Mouse (Mus musculus) left cerebral cortex, postnatal 25 days (tissue): ENCODE results near the gene 4930402H24Rik. TPM values are rescaled to one million over a fixed set of nuclear protein-coding genes. Genes with fewer than 3 reads are reported as not detected.

Experiments used
- DNase-seq, 2 experiments: peaks; one replicate each; pipeline ENCODE4 v3.0.0; 2022; ENCODE audit warnings: low spot score in 2 of 2, mixed read lengths in 1 of 2
- intact Hi-C: fragments of 180-260 bp; cut with DNase I; formaldehyde crosslinking; loops from one replicate; pipeline ENCODE4 v1.15.1; 2025
- total RNA-seq, 2 experiments: library from RNA; stranded (reverse); gene quantifications; 2 replicates each; pipeline ENCODE4 v1.2.3; 2021

The 4930402H24Rik gene
- total RNA-seq: 10 to 100 TPM; 67.1 to 78.1 TPM

DNA sequence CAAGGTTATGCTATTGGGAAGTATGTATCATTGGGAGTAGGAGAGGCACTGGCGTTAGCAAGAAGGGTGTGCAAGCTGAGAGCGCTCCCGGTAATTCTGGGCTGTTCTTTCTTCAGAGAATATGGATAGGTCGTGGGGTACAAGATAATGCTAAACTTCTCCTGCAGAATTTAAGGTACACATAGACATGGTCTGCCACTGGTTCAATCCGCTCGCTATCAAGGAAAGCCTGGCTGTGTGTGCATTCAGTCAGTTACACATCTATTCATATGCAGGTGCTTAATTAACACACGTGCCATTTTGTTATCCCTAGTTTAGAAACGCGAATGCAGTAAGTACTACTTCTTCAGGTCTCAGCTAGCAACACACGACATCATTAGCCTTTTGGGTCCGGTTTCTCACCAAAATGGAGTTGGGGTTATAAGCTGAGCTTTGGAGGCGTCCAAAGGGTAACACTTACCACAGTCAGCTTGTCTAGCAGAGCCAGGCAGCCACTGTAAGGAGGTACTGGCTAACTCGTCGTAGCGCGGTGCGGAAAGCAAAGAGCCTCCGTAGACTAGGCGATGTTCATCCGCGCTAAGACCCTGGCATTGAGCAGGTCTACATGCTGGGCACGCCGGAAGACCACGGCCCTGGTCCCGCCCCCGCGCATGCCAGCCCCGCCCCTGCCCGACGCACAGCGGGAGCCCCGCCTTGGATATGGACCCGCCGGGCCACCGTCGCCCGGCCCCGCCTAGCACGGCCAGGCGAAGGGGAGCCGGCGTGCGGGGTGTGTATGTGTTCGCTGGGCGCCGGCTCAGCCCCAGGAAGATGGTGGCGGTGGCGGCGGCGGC is at the start of gene 4930402H24Rik, which contains the start of gene Atrn:
4930402H24Rik (minus strand) TSS at position 656 of the 833 bp plus-strand sequence.
Atrn (plus strand) TSS at position 745 of the 833 bp plus-strand sequence.
- DNase-seq: peak; percentile 93 to 94
- intact Hi-C loops: loop anchor here (1.0 to 5.0 kb wide), 3 partner anchors 44 to 89 kb away; no protein-coding TSS in a partner anchor

GRCm38 (mm10) chr2:130950548-130950947 is 44.3 kb upstream of the 4930402H24Rik start:
- intact Hi-C loops: loop anchor here (1.0 to 2.0 kb wide), 2 partner anchors 44 to 132 kb away; partner anchors contain the start of genes 4930402H24Rik and Atrn
- peak; percentile 91 to 97 for DNase-seq

- intact Hi-C loops: loop anchor here (1.0 to 2.0 kb wide), 2 partner anchors 43 to 131 kb away; partner anchors contain the start of genes 4930402H24Rik and Atrn
- DNase-seq: no peak
Observed at GRCm38 (mm10) chr2:130949781-130950180, 43.6 kb upstream of the 4930402H24Rik start.

DNA sequence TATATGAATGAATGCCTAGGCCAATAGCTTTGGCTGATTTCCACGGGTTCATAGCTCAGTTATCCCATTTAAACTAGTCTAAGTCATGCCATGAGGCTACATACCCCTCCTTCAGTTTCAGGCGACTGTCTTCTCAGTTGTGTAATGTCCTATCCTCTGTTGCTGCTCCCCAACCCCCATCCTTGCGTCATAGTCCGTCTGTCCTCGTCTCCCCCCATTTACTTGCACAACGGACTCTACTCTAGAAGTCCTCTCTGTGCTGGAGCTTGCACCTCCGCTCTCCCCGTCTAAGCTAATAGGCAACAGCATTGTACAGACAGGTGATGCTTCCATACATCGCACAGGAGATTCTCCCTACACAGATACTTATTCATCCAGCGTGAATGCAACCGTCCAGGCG is 26.7 kb upstream of the 4930402H24Rik start:
- DNase-seq: no peak
- intact Hi-C loops: no loop called here

- DNase-seq: no peak
- intact Hi-C loops: no loop called here
Observed at GRCm38 (mm10) chr2:130929994-130930393, 23.8 kb upstream of the 4930402H24Rik start.

DNA sequence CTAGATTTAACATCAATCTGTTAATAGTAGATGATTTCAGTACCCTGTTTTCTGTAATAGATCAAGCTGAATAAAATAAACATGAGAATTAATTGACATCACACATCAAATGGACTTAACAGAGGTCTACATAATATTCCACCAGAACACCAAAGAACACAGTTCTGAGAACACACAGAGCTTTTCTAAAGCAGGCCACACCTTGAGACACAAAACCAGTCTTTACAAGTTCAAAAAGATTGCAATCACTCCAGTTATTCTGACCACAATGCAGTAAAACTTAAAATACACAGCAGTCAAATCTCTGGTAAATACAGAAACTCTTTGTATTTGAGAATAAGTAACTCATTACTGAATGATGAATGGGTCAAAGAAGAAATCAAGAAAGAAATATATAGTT is 22.3 kb upstream of the 4930402H24Rik start:
- DNase-seq: no peak

GRCm38 (mm10) chr2:130928031-130928430 is 21.8 kb upstream of the 4930402H24Rik start:
- no peak for DNase-seq
- intact Hi-C loops: no loop called here

More for the DNA sequence above, 22.3 kb upstream of the 4930402H24Rik start:
- intact Hi-C loops: no loop called here

GRCm38 (mm10) chr2:130924950-130925349 is 18.7 kb upstream of the 4930402H24Rik start:
- intact Hi-C loops: no loop called here

DNA sequence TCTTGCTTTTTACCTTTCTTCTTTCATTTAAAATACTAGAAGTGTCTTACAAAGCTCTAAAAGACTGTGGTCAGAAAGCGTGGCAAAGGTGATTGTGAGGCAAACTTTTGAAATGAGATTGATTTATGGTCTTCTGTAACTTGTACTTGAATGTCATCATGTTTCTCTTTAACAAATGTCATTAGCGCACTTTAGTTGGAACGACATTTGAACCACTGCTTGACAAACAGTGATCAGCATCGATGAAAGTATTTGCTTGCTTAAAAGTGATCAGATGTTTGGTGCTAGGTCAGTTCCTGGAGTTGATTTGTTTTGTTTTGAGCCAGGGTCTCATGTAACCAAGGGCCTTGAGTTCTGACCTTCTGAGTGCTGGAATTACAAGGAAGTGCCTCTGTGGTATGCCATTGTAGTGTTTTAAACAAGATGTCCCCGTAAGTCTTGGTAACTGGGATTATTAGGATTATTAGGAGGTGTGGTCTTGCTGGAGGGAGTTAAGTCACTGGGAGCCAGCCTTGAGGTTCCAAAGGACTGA is 12.9 kb upstream of the 4930402H24Rik start:
- intact Hi-C loops: no loop called here
- no peak for DNase-seq

More at GRCm38 (mm10) chr2:130924950-130925349, 18.7 kb upstream of the 4930402H24Rik start:
- DNase-seq: no peak

- DNase-seq: no peak
- intact Hi-C loops: no loop called here
Observed at GRCm38 (mm10) chr2:130917686-130918085, 11.5 kb upstream of the 4930402H24Rik start.

- no peak for DNase-seq
- intact Hi-C loops: no loop called here
Observed at GRCm38 (mm10) chr2:130916521-130917147, 10.4 kb upstream of the 4930402H24Rik start.

DNA sequence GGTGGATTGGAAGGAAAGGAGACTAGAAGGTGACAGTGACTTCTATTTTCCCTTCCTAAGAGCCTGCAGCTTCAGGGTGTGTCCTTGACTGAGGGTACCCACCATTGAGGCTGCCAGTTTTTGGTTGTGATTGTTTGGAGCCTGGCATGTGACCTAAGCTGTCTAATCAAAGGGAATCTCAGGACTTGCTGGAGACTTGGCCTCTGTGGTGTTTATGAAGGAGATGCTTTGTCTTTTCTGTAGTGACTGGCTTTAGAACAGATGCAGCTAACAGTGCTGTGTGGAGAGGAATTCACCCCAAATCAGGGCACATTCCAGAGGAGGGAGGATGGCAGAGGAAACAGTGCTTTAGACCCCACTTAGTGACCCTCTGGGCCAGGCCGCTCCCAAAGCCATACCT is 8.7 kb upstream of the 4930402H24Rik start:
- DNase-seq: peak in 1 of 2 experiments; percentile 13
- intact Hi-C loops: no loop called here

DNA sequence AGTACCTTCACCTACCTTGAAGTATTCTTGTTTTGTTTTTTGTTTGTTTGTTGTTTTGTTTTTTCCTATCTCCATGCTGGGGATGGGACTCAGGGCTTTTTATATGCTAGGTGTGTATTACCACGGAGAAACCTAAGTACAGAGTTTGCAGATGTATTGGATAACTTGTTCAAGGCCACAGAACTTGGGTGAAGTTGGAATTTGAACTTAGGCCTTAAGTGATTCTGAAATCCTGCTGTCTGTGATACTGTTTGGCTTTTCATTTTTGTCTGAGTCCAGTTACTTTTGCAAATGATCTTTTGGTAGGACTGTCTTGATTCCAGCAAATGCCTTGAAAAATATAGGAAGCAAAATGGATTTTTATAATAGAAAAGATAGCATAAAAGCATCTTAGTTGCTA is 5.5 kb upstream of the 4930402H24Rik start:
- intact Hi-C loops: no loop called here
- no peak for DNase-seq

GRCm38 (mm10) chr2:130906584-130907315 is 544 bp upstream of the 4930402H24Rik start:
- DNase-seq: peak; percentile 35 to 40
- intact Hi-C loops: loop anchor here (1.0 to 5.0 kb wide), 3 partner anchors 44 to 89 kb away; no protein-coding TSS in a partner anchor

DNA sequence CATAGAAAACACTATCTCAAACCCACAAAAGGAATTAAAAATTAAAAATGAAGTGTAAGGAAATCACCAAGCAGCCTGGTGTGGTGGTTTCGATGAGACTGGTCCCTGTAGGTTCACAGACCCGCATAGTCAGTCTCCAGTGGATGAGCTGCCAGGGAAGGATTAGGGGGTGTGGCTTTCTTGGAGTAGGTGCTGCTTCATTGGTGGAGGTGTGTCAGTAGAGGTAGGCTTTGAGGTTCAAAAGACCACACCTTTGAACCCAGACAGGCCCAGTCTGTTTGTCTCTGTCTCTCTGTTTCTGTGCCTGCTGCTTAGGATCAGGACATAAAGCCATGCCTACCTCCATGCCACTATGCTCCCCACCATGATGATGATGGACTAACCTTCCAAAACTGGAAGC is 7.4 kb downstream of the 4930402H24Rik start:
- intact Hi-C loops: no loop called here
- no peak for DNase-seq

GRCm38 (mm10) chr2:130897856-130898255 is 8.3 kb downstream of the 4930402H24Rik start:
- no peak for DNase-seq
- intact Hi-C loops: no loop called here

DNA sequence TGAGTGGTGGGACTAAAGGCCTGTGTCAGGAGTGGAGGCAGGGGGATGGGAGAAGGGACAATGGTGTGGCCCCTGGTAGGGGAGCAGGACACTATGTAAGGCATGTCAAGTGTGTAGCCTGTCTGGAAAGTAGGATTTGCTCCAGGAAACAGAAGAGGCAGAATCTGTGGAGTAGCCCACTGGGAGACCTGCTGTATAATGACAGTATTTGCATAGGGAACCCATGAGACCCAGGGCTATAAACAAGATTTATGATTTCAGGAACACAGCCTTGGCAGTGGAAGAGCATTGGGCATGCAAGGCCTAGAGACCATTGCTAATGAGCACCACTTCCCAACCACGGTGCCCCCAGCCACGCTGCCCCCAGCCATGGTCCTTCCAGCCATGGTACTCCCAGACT is 9.3 kb downstream of the 4930402H24Rik start:
- intact Hi-C loops: no loop called here
- DNase-seq: no peak

GRCm38 (mm10) chr2:130887456-130887855 is 18.8 kb downstream of the 4930402H24Rik start:
- intact Hi-C loops: no loop called here
- DNase-seq: no peak

DNA sequence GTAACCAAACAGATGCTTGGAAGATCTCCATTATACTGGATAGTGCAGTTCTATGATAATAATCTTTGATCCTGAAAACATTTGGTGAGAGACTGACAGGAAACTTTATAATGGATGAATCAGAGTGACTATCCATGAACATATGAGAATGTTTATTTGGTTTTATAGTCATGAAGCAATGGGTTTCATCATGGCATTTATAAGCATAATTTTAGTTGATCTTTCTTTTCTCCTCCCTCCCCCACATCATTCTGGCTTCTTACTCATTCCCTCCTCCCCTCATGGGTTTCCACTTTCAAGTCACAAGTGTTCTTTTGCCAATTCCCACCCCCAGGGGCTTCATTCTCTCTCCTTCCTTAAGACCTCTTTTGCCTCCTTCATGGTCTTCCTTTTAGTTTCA is 19.2 kb downstream of the 4930402H24Rik start:
- intact Hi-C loops: no loop called here
- no peak for DNase-seq
